Mouse (Mus musculus) lung, adult 2 months (tissue): ENCODE measurements around the gene Fam227b.

ENCODE experiments used
- CTCF ChIP-seq: fragments of 200-500 bp; IDR thresholded peaks from 2 replicates; pipeline ENCODE4 v1.5.1; 2011; ENCODE audit warnings: mild to moderate bottlenecking, low read length, control low read depth; ENCODE audit not compliant: insufficient read depth
- POLR2A ChIP-seq: fragments of 200-500 bp; IDR thresholded peaks from 2 replicates; pipeline ENCODE4 v1.6.1; 2011; ENCODE audit warnings: low read depth, mild to moderate bottlenecking, control low read depth, low read length, borderline replicate concordance; ENCODE audit errors: extremely low read depth

- TF ChIP-seq CTCF (no peak), POLR2A (no peak)
These were observed 61.4 kb downstream of the Fam227b start for GRCm38 (mm10) chr2:126090432-126090831.
